Mouse (Mus musculus): ENCODE results near the gene Gfod2. TPM values are rescaled to one million over a fixed set of nuclear protein-coding genes. Genes with fewer than 3 reads are reported as not detected.

The Gfod2 gene
- total and polyA plus RNA-seq, 3 experiments, result 7.0 to 8.3 TPM; not detected in 1

DNA sequence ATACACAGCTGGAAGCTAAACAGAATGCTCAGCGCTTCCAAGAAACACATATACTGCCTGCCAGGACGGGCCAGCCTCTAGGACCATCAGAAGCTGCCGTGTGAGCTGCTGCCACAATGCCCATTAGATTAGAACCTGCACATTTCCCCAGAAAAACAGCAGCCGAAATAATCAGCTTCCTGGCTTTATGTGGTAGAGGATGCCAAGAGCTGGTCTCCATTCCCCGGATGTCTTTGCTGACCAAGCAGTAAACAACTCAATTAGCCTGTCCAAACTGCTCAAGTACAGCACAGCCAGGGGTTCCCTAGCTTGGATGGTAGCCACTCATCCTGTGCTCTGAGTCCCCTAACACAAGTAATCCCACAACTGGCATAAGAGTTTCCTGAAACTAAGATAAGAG is 49.3 kb upstream of the Gfod2 start:
- Histone ChIP-seq H3K27ac (ENCODE audit: control insufficient read depth, low read depth, low read length) (peak overlapping the region; percentile 20; the same call in 1 of the 2 replicates), H3K79me2 (ENCODE audit: control insufficient read depth, insufficient read depth, low read length, poor library complexity) (peaks cover 3% of the 10 kb centered on the region; the same call in 1 of the 2 replicates), H3K4me1 (ENCODE audit: control insufficient read depth in 1 of 2, insufficient read depth in 2 of 2, low read length in 2 of 2) (peaks cover 35 to 44% of the 10 kb centered on the region in 2 experiments), H3K36me3 (ENCODE audit: control insufficient read depth in 1 of 2, insufficient read depth in 2 of 2, low read length in 2 of 2) (peaks cover 0 to 51% of the 10 kb centered on the region in 2 experiments; a peak in 2 of 4 replicates), H3K27me3 (ENCODE audit: control insufficient read depth in 1 of 2, insufficient read depth in 2 of 2, low read length in 2 of 2) (no peaks in the 10 kb centered on the region), H3K9me3 (replicated peaks; ENCODE audit: insufficient read depth, low read length) (no peaks in the 10 kb centered on the region), H3K9ac (ENCODE audit: control insufficient read depth, low read depth, low read length, poor library complexity, severe bottlenecking) (no peak overlapping the region), H3K4me3 (ENCODE audit: control insufficient read depth in 1 of 2, insufficient read depth in 1 of 2, low read depth in 2 of 2, low read length in 2 of 2) (no peak overlapping the region)
- no peak for TF ChIP-seq MEF2A (IDR thresholded peaks at IDR 0.05; ENCODE audit: extremely low read depth, insufficient replicate concordance, low read depth, low read length, poor library complexity, severe bottlenecking)
- no peak for TF ChIP-seq NELFE (IDR thresholded peaks at IDR 0.05; ENCODE audit: low read depth, low read length)
- TF ChIP-seq USF2 (IDR thresholded peaks at IDR 0.05; ENCODE audit: borderline replicate concordance in 1 of 2, insufficient read depth in 1 of 2, low read depth in 1 of 2, low read length in 2 of 2), result no peak
- no peak for TF ChIP-seq CHD1 (IDR thresholded peaks at IDR 0.05; ENCODE audit: low read depth, low read length)
- TF ChIP-seq TCF12 (IDR thresholded peaks at IDR 0.05; ENCODE audit: low read depth, low read length), result no peak
- no peak for TF ChIP-seq GABPA (IDR thresholded peaks at IDR 0.05; ENCODE audit: low read depth, low read length)
- no peak for TF ChIP-seq CTCF (IDR thresholded peaks at IDR 0.05 in 2 of 3, conservative IDR thresholded peaks at IDR 0.05 in 1 of 3; ENCODE audit: control insufficient read depth in 1 of 3, insufficient read depth in 1 of 3, low read depth in 2 of 3, low read length in 3 of 3, poor library complexity in 1 of 3, severe bottlenecking in 1 of 3)
- no peak for TF ChIP-seq SMC3 (IDR thresholded peaks at IDR 0.05; ENCODE audit: low read depth, low read length)
- TF ChIP-seq HCFC1 (IDR thresholded peaks at IDR 0.05; ENCODE audit: low read depth, low read length), result no peak
- no peak for TF ChIP-seq MYC (IDR thresholded peaks at IDR 0.05; ENCODE audit: low read depth, low read length)
- TF ChIP-seq MXI1 (IDR thresholded peaks at IDR 0.05; ENCODE audit: low read depth, low read length), result no peak
- TF ChIP-seq CHD2 (IDR thresholded peaks at IDR 0.05; ENCODE audit: low read length), result no peak
- DNase-seq (ENCODE audit: low read depth, low spot score), result no peak

DNA sequence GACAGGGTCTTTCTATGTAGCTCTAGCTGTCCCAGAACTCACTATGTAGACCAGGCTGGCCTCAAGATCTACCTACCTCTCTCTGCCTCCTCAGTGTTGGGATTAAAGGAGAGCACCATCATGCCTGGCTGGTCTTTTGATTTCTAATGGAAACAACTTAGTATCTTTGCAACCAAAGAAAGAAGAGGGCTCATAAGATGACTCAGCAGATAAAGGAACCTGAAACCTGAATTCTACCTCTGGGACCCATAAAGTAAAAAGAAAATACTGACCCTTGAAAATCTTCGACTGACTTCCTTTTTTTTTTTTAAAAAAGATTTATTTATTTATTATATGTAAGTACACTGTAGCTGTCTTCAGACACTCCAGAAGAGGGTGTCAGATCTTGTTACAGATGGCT is 47.5 kb upstream of the Gfod2 start:
- H3K4me1 ChIP-seq (ENCODE audit: control insufficient read depth in 1 of 2, insufficient read depth in 2 of 2, low read length in 2 of 2), result peaks cover 32 to 36% of the 10 kb centered on the region in 2 experiments
- no peak overlapping the region for H3K27ac ChIP-seq (ENCODE audit: control insufficient read depth, low read depth, low read length)
- peaks cover 3% of the 10 kb centered on the region; the same call in 1 of the 2 replicates for H3K79me2 ChIP-seq (ENCODE audit: control insufficient read depth, insufficient read depth, low read length, poor library complexity)
- no peak for DNase-seq (ENCODE audit: low read depth, low spot score)
- H3K4me3 ChIP-seq (ENCODE audit: control insufficient read depth in 1 of 2, insufficient read depth in 1 of 2, low read depth in 2 of 2, low read length in 2 of 2), result no peak overlapping the region
- H3K36me3 ChIP-seq (ENCODE audit: control insufficient read depth in 1 of 2, insufficient read depth in 2 of 2, low read length in 2 of 2), result peaks cover 0 to 45% of the 10 kb centered on the region in 2 experiments; a peak in 2 of 4 replicates
- no peaks in the 10 kb centered on the region for H3K27me3 ChIP-seq (ENCODE audit: control insufficient read depth in 1 of 2, insufficient read depth in 2 of 2, low read length in 2 of 2)
- no peak overlapping the region for H3K9ac ChIP-seq (ENCODE audit: control insufficient read depth, low read depth, low read length, poor library complexity, severe bottlenecking)
- H3K9me3 ChIP-seq (replicated peaks; ENCODE audit: insufficient read depth, low read length), result no peaks in the 10 kb centered on the region
- TF ChIP-seq USF2 (IDR thresholded peaks at IDR 0.05; ENCODE audit: borderline replicate concordance in 1 of 2, insufficient read depth in 1 of 2, low read depth in 1 of 2, low read length in 2 of 2), result no peak
- no peak for TF ChIP-seq RAD21 (IDR thresholded peaks at IDR 0.05; ENCODE audit: low read depth, low read length)
- TF ChIP-seq RCOR1 (IDR thresholded peaks at IDR 0.05; ENCODE audit: low read depth, low read length), result no peak
- TF ChIP-seq CTCF (IDR thresholded peaks at IDR 0.05 in 2 of 3, conservative IDR thresholded peaks at IDR 0.05 in 1 of 3; ENCODE audit: control insufficient read depth in 1 of 3, insufficient read depth in 1 of 3, low read depth in 2 of 3, low read length in 3 of 3, poor library complexity in 1 of 3, severe bottlenecking in 1 of 3), result no peak
- no peak for TF ChIP-seq MEF2A (IDR thresholded peaks at IDR 0.05; ENCODE audit: extremely low read depth, insufficient replicate concordance, low read depth, low read length, poor library complexity, severe bottlenecking)
- TF ChIP-seq TAL1 (IDR thresholded peaks at IDR 0.05; ENCODE audit: low read length), result no peak
- TF ChIP-seq CHD1 (IDR thresholded peaks at IDR 0.05; ENCODE audit: low read depth, low read length), result no peak
- no peak for TF ChIP-seq ZKSCAN1 (IDR thresholded peaks at IDR 0.05; ENCODE audit: low read depth, low read length)
- no peak for TF ChIP-seq TCF12 (IDR thresholded peaks at IDR 0.05; ENCODE audit: low read depth, low read length)
- TF ChIP-seq MYB (IDR thresholded peaks at IDR 0.05; ENCODE audit: low read depth, low read length), result no peak
- TF ChIP-seq E2F4 (IDR thresholded peaks at IDR 0.05; ENCODE audit: borderline replicate concordance, low read depth, low read length), result no peak
- TF ChIP-seq USF1 (IDR thresholded peaks at IDR 0.05; ENCODE audit: low read depth, low read length), result no peak
- no peak for TF ChIP-seq NRF1 (IDR thresholded peaks at IDR 0.05; ENCODE audit: insufficient read depth, low read depth, low read length, poor library complexity, severe bottlenecking)
- TF ChIP-seq GATA1 (IDR thresholded peaks at IDR 0.05; ENCODE audit: low read depth, low read length), result no peak
